Mouse (Mus musculus): Measurements from ENCODE around the gene Cyp1a2. TPM values are rescaled to one million over a fixed set of nuclear protein-coding genes. Genes with fewer than 3 reads are reported as not detected.

The Cyp1a2 gene
- polyA plus RNA-seq, 1 experiment from 2014 or later, result not detected

DNA sequence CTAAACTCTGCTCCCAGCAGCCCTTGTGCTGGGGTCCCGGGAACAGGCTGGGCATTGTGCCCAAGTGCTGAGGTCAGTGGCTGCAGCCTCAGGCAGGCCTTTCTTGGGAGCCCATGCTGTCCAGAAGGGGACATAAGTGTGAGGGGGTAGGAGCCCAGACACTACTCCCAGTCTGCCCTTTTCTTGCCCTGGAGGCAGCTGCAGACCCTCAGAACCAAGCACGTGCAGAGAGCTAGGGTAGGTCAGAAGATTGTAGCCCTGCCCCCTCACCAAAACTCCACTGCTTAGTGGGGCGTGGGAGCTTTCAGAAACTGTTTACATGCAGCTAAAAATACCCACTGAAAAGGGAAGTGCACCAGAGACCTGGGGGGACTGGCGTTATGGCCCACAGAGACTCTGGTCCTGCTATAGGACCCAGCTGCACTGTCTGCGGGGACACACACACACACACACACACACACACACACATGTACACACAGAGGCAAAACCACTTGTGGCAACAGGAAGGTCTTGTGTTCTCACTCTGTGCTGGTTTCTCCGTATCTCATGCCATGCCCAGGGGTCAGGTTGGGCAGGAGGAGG is 45.7 kb downstream of the Cyp1a2 start:
- H3K27me3 ChIP-seq (replicated peaks; ENCODE audit: control insufficient read depth, insufficient read depth, low read length), result no peaks in the 10 kb centered on the region
- peak overlapping the region; percentile 68 for H3K27ac ChIP-seq (ENCODE audit: low read depth, low read length)
- no peak overlapping the region; the same call in 1 of the 2 replicates for H3K9ac ChIP-seq (ENCODE audit: low read depth, low read length)
- no peak overlapping the region for H3K4me3 ChIP-seq (ENCODE audit: low read depth, low read length)
- H3K36me3 ChIP-seq (ENCODE audit: control insufficient read depth, insufficient read depth), result peaks cover 5% of the 10 kb centered on the region; the same call in 1 of the 2 replicates
- WGBS, result 11% methylated on average over 6 of the region's 6 CpGs
- H3K9me3 ChIP-seq (ENCODE audit: control insufficient read depth), result no peaks in the 10 kb centered on the region
- peak overlapping the region; percentile 63 for H3K4me2 ChIP-seq (replicated peaks; ENCODE audit: low read depth)
- H3K4me1 ChIP-seq (replicated peaks; ENCODE audit: control insufficient read depth, insufficient read depth, low read length), result peaks cover 39% of the 10 kb centered on the region
- ATAC-seq, result 0 out of 2 replicates have a peak, but pooled peaks have one; percentile 10
- TF ChIP-seq CTCF (IDR thresholded peaks at IDR 0.05; ENCODE audit: low read depth), result no peak

DNA sequence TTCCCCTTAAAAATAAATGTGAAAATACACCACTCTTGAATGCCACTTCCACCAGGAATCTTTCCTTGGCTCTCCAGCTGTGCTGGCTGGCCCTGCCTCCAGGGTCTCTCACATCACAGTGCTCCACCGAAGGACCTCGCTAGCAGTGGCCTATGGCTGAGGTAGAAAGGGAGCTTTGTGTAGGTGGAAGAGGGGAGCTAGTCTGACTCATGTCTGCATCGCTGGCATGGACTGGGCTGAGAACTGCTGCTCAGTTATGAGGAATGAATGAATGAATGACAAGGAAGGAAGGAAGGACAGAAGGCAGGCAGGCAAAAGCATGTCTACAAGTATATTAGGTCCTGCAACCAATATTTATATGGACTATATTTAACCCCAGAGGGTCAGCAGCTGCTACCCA is 46.2 kb downstream of the Cyp1a2 start:
- H3K9me3 ChIP-seq (ENCODE audit: control insufficient read depth), result no peaks in the 10 kb centered on the region
- ATAC-seq, result no peak
- no peak overlapping the region for H3K9ac ChIP-seq (ENCODE audit: low read depth, low read length)
- 43% methylated on average over 3 of the region's 3 CpGs for WGBS
- H3K4me2 ChIP-seq (replicated peaks; ENCODE audit: low read depth), result peak overlapping the region; percentile 13; the same call in 1 of the 2 replicates
- peaks cover 5% of the 10 kb centered on the region; the same call in 1 of the 2 replicates for H3K36me3 ChIP-seq (ENCODE audit: control insufficient read depth, insufficient read depth)
- no peak for TF ChIP-seq CTCF (IDR thresholded peaks at IDR 0.05; ENCODE audit: low read depth)
- no peak overlapping the region for H3K4me3 ChIP-seq (ENCODE audit: low read depth, low read length)
- H3K4me1 ChIP-seq (replicated peaks; ENCODE audit: control insufficient read depth, insufficient read depth, low read length), result peaks cover 35% of the 10 kb centered on the region
- no peaks in the 10 kb centered on the region for H3K27me3 ChIP-seq (replicated peaks; ENCODE audit: control insufficient read depth, insufficient read depth, low read length)
- peak overlapping the region; percentile 68 for H3K27ac ChIP-seq (ENCODE audit: low read depth, low read length)

DNA sequence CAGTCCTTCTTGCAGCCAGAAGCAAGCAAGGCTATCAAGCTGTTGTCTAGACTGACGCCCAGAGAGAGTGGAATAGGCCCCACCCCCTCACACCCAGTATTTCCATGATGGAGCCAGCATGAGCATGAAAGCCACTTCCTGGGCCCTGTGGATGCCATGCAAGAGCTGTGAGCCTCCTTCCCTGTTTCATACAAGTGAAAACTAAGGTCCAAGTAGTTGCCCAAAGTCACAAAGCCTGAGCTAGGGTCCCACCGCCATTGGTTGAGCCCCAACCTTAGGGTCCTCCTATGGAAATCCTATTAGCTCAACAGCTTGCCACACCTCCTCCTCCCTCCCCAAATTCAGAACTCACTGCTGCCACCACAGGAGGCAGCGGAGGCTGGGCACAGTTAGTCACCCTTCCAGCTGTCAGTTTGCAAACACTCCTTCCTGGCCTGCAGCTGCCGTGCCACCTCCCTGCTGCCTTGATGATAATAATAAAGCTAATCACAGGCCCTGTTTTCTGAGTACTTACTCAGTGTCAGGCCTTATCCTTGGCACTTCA is 50.0 kb downstream of the Cyp1a2 start:
- Histone ChIP-seq H3K9ac (ENCODE audit: low read depth, low read length) (no peak overlapping the region), H3K4me2 (replicated peaks; ENCODE audit: low read depth) (no peak overlapping the region), H3K36me3 (ENCODE audit: control insufficient read depth, insufficient read depth) (peaks cover 35% of the 10 kb centered on the region), H3K4me1 (replicated peaks; ENCODE audit: control insufficient read depth, insufficient read depth, low read length) (peaks cover 15% of the 10 kb centered on the region), H3K4me3 (ENCODE audit: low read depth, low read length) (no peak overlapping the region), H3K27me3 (replicated peaks; ENCODE audit: control insufficient read depth, insufficient read depth, low read length) (no peaks in the 10 kb centered on the region), H3K27ac (ENCODE audit: low read depth, low read length) (no peak overlapping the region), H3K9me3 (ENCODE audit: control insufficient read depth) (no peaks in the 10 kb centered on the region)
- ATAC-seq, result no peak
- WGBS, result 33% methylated on average over 4 of the region's 4 CpGs
- TF ChIP-seq CTCF (IDR thresholded peaks at IDR 0.05; ENCODE audit: low read depth), result peak; percentile 57

DNA sequence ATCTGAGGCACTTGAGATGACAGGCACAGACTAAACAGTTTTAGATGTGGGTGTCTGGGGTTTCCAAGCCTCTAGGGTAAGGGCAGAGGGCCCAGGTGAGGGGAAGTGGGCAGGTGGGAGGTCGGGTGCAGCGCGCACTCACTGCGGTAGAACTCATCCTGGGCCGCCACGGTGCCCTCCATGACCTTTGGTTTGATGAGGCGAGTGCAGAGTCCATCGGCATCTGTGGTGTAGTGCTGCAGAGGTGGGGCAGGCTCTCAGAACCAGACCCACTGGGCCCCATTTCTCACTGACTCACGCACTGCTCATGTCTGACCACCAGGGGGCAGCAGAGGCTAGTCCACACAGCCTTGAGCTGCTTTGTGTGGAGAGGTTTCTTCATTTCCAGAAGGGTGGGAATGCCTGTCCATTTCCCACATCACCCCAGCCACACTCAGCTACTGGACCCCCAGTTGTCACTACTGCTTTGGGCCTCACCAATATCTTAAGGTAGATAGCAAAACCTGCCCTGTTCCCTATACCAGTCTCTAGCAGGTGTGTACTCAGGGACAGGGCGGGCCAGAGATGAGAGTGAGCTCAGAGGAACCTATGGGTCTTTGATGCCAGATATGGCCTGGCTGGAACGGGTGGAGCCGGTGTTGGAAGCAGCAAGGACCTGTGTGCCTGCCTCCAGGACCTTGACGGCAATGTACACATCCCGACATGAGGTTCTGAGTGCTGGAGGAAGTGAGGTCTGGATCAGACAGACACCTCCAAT is 54.2 kb downstream of the Cyp1a2 start:
- ATAC-seq, result peak; percentile 57

DNA sequence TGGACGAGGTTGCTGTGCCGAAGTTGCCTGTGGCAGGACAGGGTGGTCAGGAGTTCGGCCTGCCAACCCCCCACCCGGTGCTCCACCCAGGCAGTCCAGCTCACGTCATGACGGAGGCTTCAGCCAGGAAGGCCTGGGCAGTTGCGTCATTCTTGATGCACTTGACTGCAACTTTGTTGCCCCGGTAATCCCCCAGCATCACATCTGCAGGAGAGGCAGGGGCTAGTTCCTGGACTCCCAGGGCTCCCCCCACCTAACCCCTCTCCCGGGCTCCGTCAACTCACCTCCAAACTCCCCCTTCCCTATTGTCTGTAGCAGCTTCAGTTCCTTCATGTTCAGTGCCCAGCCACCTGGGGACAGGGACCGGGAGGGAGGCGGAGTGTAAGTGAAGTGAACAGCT is 54.8 kb downstream of the Cyp1a2 start:
- H3K27me3 ChIP-seq (replicated peaks; ENCODE audit: control insufficient read depth, insufficient read depth, low read length), result no peaks in the 10 kb centered on the region
- H3K9me3 ChIP-seq (ENCODE audit: control insufficient read depth), result no peaks in the 10 kb centered on the region
- 92% methylated on average over 12 of the region's 12 CpGs for WGBS
- no peak overlapping the region for H3K9ac ChIP-seq (ENCODE audit: low read depth, low read length)
- no peak overlapping the region; the same call in 1 of the 2 replicates for H3K27ac ChIP-seq (ENCODE audit: low read depth, low read length)
- H3K4me3 ChIP-seq (ENCODE audit: low read depth, low read length), result no peak overlapping the region
- TF ChIP-seq CTCF (IDR thresholded peaks at IDR 0.05; ENCODE audit: low read depth), result no peak
- no peaks in the 10 kb centered on the region for H3K4me1 ChIP-seq (replicated peaks; ENCODE audit: control insufficient read depth, insufficient read depth, low read length)
- peak; percentile 5; the same call in 1 of the 2 replicates for ATAC-seq
- H3K36me3 ChIP-seq (ENCODE audit: control insufficient read depth, insufficient read depth), result peaks cover 76% of the 10 kb centered on the region
- H3K4me2 ChIP-seq (replicated peaks; ENCODE audit: low read depth), result no peak overlapping the region

More for the DNA sequence above, 54.2 kb downstream of the Cyp1a2 start:
- peaks cover 76% of the 10 kb centered on the region for H3K36me3 ChIP-seq (ENCODE audit: control insufficient read depth, insufficient read depth)
- no peaks in the 10 kb centered on the region for H3K27me3 ChIP-seq (replicated peaks; ENCODE audit: control insufficient read depth, insufficient read depth, low read length)
- H3K27ac ChIP-seq (ENCODE audit: low read depth, low read length), result no peak overlapping the region
- no peaks in the 10 kb centered on the region; the same call in 1 of the 2 replicates for H3K4me1 ChIP-seq (replicated peaks; ENCODE audit: control insufficient read depth, insufficient read depth, low read length)
- no peak overlapping the region for H3K4me3 ChIP-seq (ENCODE audit: low read depth, low read length)
- no peaks in the 10 kb centered on the region for H3K9me3 ChIP-seq (ENCODE audit: control insufficient read depth)
- peak; percentile 99 for TF ChIP-seq CTCF (IDR thresholded peaks at IDR 0.05; ENCODE audit: low read depth)
- WGBS, result 45% methylated on average over 14 of the region's 14 CpGs
- H3K9ac ChIP-seq (ENCODE audit: low read depth, low read length), result no peak overlapping the region
- H3K4me2 ChIP-seq (replicated peaks; ENCODE audit: low read depth), result no peak overlapping the region

DNA sequence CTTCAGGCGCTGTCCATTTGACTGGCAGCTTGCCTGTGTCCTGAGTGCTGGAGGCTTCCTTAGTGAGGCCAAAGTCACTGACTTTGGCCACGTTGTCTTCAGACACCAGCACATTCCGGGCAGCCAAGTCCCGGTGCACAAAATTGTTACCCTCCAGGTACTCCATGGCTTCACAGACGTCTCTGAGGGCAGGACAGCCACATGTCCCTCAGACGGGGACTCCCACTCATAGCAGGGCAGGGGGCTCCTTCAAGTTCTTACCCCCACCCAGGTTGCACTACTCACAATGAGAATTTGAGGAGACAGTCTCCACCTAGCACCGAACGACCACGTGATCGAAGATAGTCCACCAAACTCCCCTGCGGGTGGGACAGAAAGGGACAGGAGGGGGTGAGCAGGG is 55.6 kb downstream of the Cyp1a2 start:
- no peak for ATAC-seq
- 93% methylated on average over 11 of the region's 11 CpGs for WGBS
- TF ChIP-seq CTCF (IDR thresholded peaks at IDR 0.05; ENCODE audit: low read depth), result no peak
- H3K9ac ChIP-seq (ENCODE audit: low read depth, low read length), result no peak overlapping the region
- H3K27ac ChIP-seq (ENCODE audit: low read depth, low read length), result no peak overlapping the region
- H3K27me3 ChIP-seq (replicated peaks; ENCODE audit: control insufficient read depth, insufficient read depth, low read length), result no peaks in the 10 kb centered on the region
- no peaks in the 10 kb centered on the region for H3K9me3 ChIP-seq (ENCODE audit: control insufficient read depth)
- no peak overlapping the region for H3K4me3 ChIP-seq (ENCODE audit: low read depth, low read length)
- H3K36me3 ChIP-seq (ENCODE audit: control insufficient read depth, insufficient read depth), result peaks cover 76% of the 10 kb centered on the region
- no peaks in the 10 kb centered on the region for H3K4me1 ChIP-seq (replicated peaks; ENCODE audit: control insufficient read depth, insufficient read depth, low read length)
- H3K4me2 ChIP-seq (replicated peaks; ENCODE audit: low read depth), result no peak overlapping the region

All from intestine, postnatal 0 days (tissue).